10 mouse cellular contexts compared by ENCODE assay signal in genomic region chrX:95999601-96000000, GRCm38 (mm10). TPM values are rescaled to one million over a fixed set of nuclear protein-coding genes. Genes with fewer than 3 reads are reported as not detected.
A peak's percentile ranks its signal among the peaks of the same experiment; 100 is the strongest.
DNase-seq lines count a peak whose midpoint lies in the region; ATAC-seq and TF ChIP-seq lines count a peak whose summit lies in the region.
"Had no signal": no experiment of that assay in that cellular context is flagged by ENCODE, and none has a peak within 500 bp of the region (broad histone marks: within the 10 kb centered on the region; RNA-seq: fewer than 3 reads in every experiment).

No protein-coding gene starts in this region.

- no peaks in the 10 kb centered on the region for H3K36me3 ChIP-seq in thymus, adult 2 months (ENCODE audit: control insufficient read depth, insufficient read depth, low read length)
- H3K36me3 ChIP-seq: embryonic facial prominence, embryonic 15.5 days had no signal

- 82% methylated on average over 6 of the region's 6 CpGs for WGBS in thymus, adult 2 months

- intact Hi-C loops in heart, postnatal 10 days (cut with DNase I), result no loop called here

- peak; percentile 56; the same call in 1 of the 2 replicates for TF ChIP-seq CTCF in thymus, adult 2 months (IDR thresholded peaks at IDR 0.05; ENCODE audit: borderline replicate concordance, control insufficient read depth, extremely low read depth, insufficient read depth, low read length, poor library complexity)

- no peaks in the 10 kb centered on the region for H3K4me1 ChIP-seq in thymus, adult 2 months (replicated peaks; ENCODE audit: control insufficient read depth, insufficient read depth, low read length)
- H3K4me1 ChIP-seq: embryonic facial prominence, embryonic 15.5 days had no signal

- no peak for ATAC-seq in erythroblast, adult 5-6 weeks (replicated peaks; ENCODE audit: low FRiP score, poor library complexity, severe bottlenecking)

- H3K27me3 ChIP-seq in thymus, adult 2 months (ENCODE audit: control insufficient read depth, insufficient read depth, low read length), result no peaks in the 10 kb centered on the region
- H3K27me3 ChIP-seq: embryonic facial prominence, embryonic 15.5 days had no signal

- no peak for TF ChIP-seq POLR2A in thymus, adult 2 months (IDR thresholded peaks at IDR 0.05; ENCODE audit: control insufficient read depth, extremely low read depth, insufficient read depth, low read length, poor library complexity)

- DNase-seq in thymus, adult 2 months, result peak; percentile 29
- no peak for DNase-seq in thymus, adult 18-20 months
- peak; percentile 21 for DNase-seq in c-Kit-positive CD71-positive TER-119-positive erythroid progenitor cells, embryonic 14.5 days (ENCODE audit: low spot score)
- DNase-seq in natural killer cell, adult 2 months (ENCODE audit: low spot score in 2 of 2), result peak; percentile 20 to 45
- DNase-seq in gastrocnemius, adult 8-10 months (ENCODE audit: low spot score in 2 of 2), result no peak
- DNase-seq in heart, postnatal 10 days, result no peak
- DNase-seq: retina, postnatal 1 day had no signal

- no peak overlapping the region for H3K27ac ChIP-seq in thymus, adult 2 months (ENCODE audit: control insufficient read depth, insufficient read depth, low read length)
- H3K27ac ChIP-seq: embryonic facial prominence, embryonic 15.5 days; macrophage had no signal

- no peak overlapping the region for H3K4me3 ChIP-seq in thymus, adult 2 months (ENCODE audit: control insufficient read depth, insufficient read depth, low read length)
- H3K4me3 ChIP-seq: embryonic facial prominence, embryonic 15.5 days had no signal

RNA-seq across cellular contexts. Expression of gene Las1l, which starts 42.8 kb away (rescaled TPM):
- 13.0 and 13.9 TPM in 2 replicates for polyA plus RNA-seq in thymus, adult 2 months (2012; rRNA removed)
- total RNA-seq in erythroblast, adult 5-6 weeks (2015; ENCODE audit: low replicate concordance), result 4.6 and 10.8 TPM in 2 replicates
- 4.3 and 8.4 TPM in 2 replicates for total RNA-seq in erythroblast, adult 5-6 weeks (2017; ENCODE audit: low replicate concordance)
- 10 to 100 TPM; 24.3 to 31.7 (median 26.5) TPM for total RNA-seq in gastrocnemius, adult 8-10 months (2022)
- 10 to 100 TPM; 35.2 to 35.4 TPM for total RNA-seq in heart, postnatal 10 days (2021)

Comparison
In these comparisons a context has a peak if more than half of its experiments do, and no peak if none do; other contexts are left out.
1. DNase-seq: peak in thymus, adult 2 months (single experiment), c-Kit-positive CD71-positive TER-119-positive erythroid progenitor cells, embryonic 14.5 days (single experiment) and natural killer cell, adult 2 months (2 of 2); none in thymus, adult 18-20 months (0 of 2), gastrocnemius, adult 8-10 months (0 of 2) and heart, postnatal 10 days (0 of 2).